Mouse (Mus musculus) intestine, postnatal 0 days (tissue): ENCODE results near the gene Prr15l. TPM values are rescaled to one million over a fixed set of nuclear protein-coding genes. Genes with fewer than 3 reads are reported as not detected.
A peak's percentile ranks its signal among the peaks of the same experiment; 100 is the strongest.

ENCODE experiments used
- ATAC-seq: fragments of 200-750 bp; cut with Nextera tagmentation; 2 replicates; pipeline ENCODE4 v1.8.0; 2017; ENCODE audit warnings: mild to moderate bottlenecking, moderate TSS enrichment, moderate library complexity
- H3K27ac ChIP-seq: fragments of 300-500 bp; sonication (generic); 2 replicates; pipeline ENCODE4 v1.5.1; 2014; ENCODE audit warnings: mild to moderate bottlenecking, low read depth, low read length, moderate library complexity
- H3K27me3 ChIP-seq: fragments of 300-500 bp; sonication (generic); replicated peaks from 2 replicates; pipeline ENCODE4 v1.6.1; 2014; ENCODE audit warnings: low read length, mixed read lengths; ENCODE audit not compliant: control insufficient read depth, insufficient read depth
- H3K36me3 ChIP-seq: fragments of 300-500 bp; sonication (generic); 2 replicates; pipeline ENCODE4 v1.6.1; 2014; ENCODE audit warnings: mild to moderate bottlenecking, moderate library complexity; ENCODE audit not compliant: control insufficient read depth, insufficient read depth
- H3K4me1 ChIP-seq: fragments of 300-500 bp; sonication (generic); replicated peaks from 2 replicates; pipeline ENCODE4 v1.6.1; 2014; ENCODE audit warnings: antibody characterized with exemption, low read length, mixed read lengths; ENCODE audit not compliant: control insufficient read depth, insufficient read depth
- H3K4me2 ChIP-seq: fragments of 300-500 bp; sonication (generic); replicated peaks from 2 replicates; pipeline ENCODE4 v1.6.1; 2014; ENCODE audit warnings: low read depth, mild to moderate bottlenecking, moderate library complexity
- H3K4me3 ChIP-seq: fragments of 300-500 bp; sonication (generic); 2 replicates; pipeline ENCODE4 v1.5.1; 2014; ENCODE audit warnings: low read depth, low read length
- H3K9ac ChIP-seq: fragments of 300-500 bp; sonication (generic); 2 replicates; pipeline ENCODE4 v1.6.1; 2014; ENCODE audit warnings: mild to moderate bottlenecking, low read depth, low read length
- H3K9me3 ChIP-seq: fragments of 300-500 bp; sonication (generic); 2 replicates; pipeline ENCODE4 v1.6.1; 2016; ENCODE audit warnings: mixed run types; ENCODE audit not compliant: control insufficient read depth
- CTCF ChIP-seq: sonication (generic); IDR thresholded peaks from 2 replicates; pipeline ENCODE4 v1.5.1; 2016; ENCODE audit warnings: low read depth, mild to moderate bottlenecking, control low read depth, antibody characterized with exemption, moderate library complexity
- WGBS: fragments of 180-500 bp; shearing (Covaris S2); extraction: QIAGEN DNeasy Blood & Tissue Kit; methylation state at CpG from one replicate; pipeline ENCODE4 v1.1.7; 2014; 5-methylcytosine and 5-hydroxymethylcytosine counted together
- polyA plus RNA-seq: library from polyadenylated mRNA; unstranded; fragments of >200 nt; fragmentation: Nextera tagmentation; extraction: Ambion mirVana; gene quantifications from 2 replicates; pipeline ENCODE4 v1.2.1, GENCODE M21; 2015

Prr15l gene
- polyA plus RNA-seq, 1 experiment from 2014 or later: 138 TPM

GRCm38 (mm10) chr11:96916044-96916884 is 11.6 kb upstream of the Prr15l start, which contains the start of gene Cdk5rap3:
Gene Cdk5rap3, minus strand, starts transcription at chr11:96916496.
- Histone ChIP-seq H3K9ac (peak within 1 kb of the TSS; percentile 51), H3K27me3 (no peaks in the 10 kb centered on the region), H3K4me2 (peak within 1 kb of the TSS; percentile 86), H3K4me1 (no peaks in the 10 kb centered on the region), H3K9me3 (no peaks in the 10 kb centered on the region), H3K27ac (peak within 1 kb of the TSS; percentile 79), H3K4me3 (peak within 1 kb of the TSS; percentile 62), H3K36me3 (peaks cover 10% of the 10 kb centered on the region; the same call in 1 of the 2 replicates)
- peak; percentile 93 for ATAC-seq
- WGBS: under 1% methylated on average over 55 of the region's 55 CpGs
- TF ChIP-seq CTCF: peak; percentile 94

DNA sequence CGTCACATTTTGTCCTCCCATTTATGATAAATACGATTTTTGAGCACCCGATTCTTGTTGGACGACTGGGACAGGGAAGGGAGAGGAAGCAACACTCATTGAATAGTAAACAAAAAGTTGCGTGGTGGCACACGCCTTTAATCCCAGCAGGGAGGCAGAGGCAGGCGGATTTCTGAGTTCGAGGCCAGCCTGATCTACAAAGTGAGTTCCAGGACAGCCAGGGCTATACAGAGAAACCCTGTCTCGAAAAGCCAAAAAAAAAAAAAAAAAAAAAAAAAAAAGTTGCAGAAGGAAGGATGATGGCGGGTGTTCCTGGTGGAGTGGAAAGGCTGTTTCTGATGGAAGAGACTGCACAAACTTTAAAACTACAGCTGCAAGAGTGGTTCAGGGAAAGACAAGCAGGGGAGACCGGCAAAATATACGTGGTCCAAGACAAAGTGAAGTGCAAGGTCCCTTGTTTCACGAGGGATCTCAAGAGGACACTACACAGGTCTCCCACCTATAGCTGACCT is 11.0 kb upstream of the Prr15l start:
- H3K9me3 ChIP-seq: no peaks in the 10 kb centered on the region
- H3K4me3 ChIP-seq: peak overlapping the region; percentile 24; the same call in 1 of the 2 replicates
- no peaks in the 10 kb centered on the region for H3K27me3 ChIP-seq
- TF ChIP-seq CTCF: no peak
- H3K4me1 ChIP-seq: no peaks in the 10 kb centered on the region
- peaks cover 3% of the 10 kb centered on the region; the same call in 1 of the 2 replicates for H3K36me3 ChIP-seq
- peak overlapping the region; percentile 42 for H3K4me2 ChIP-seq
- peak overlapping the region; percentile 60; the same call in 1 of the 2 replicates for H3K27ac ChIP-seq
- peak; percentile 3; the same call in 1 of the 2 replicates for ATAC-seq
- 25% methylated on average over 12 of the region's 13 CpGs for WGBS
- H3K9ac ChIP-seq: no peak overlapping the region

GRCm38 (mm10) chr11:96917415-96917814 is 10.5 kb upstream of the Prr15l start:
- Histone ChIP-seq H3K27ac (peak overlapping the region; percentile 60; the same call in 1 of the 2 replicates), H3K4me3 (no peak overlapping the region), H3K4me2 (no peak overlapping the region), H3K4me1 (no peaks in the 10 kb centered on the region), H3K9me3 (no peaks in the 10 kb centered on the region), H3K27me3 (no peaks in the 10 kb centered on the region), H3K9ac (no peak overlapping the region), H3K36me3 (no peaks in the 10 kb centered on the region)
- 0 out of 2 replicates have a peak, but pooled peaks have one; percentile 7 for ATAC-seq
- no peak for TF ChIP-seq CTCF
- 42% methylated on average over 6 of the region's 6 CpGs for WGBS

DNA sequence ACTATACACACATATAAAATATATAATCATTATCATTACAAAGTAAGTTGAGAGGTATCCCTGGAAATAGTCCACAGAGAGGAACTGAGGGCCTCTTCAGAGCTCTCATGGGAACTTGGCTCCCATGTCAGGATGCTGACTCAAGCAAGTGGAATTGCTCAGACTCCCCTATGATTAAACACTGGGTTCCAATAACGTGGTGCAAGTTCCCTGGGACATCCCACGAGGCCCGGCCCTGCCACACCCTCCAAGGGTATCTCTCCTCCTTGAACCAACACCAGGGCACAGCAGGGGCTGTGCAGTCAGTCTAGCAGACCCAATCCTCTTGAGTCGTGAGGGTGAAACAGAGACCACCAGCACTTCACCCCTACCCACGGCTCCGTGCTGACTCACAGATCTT is 8.9 kb upstream of the Prr15l start:
- H3K9ac ChIP-seq: no peak overlapping the region
- H3K4me1 ChIP-seq: no peaks in the 10 kb centered on the region
- no peak for ATAC-seq
- TF ChIP-seq CTCF: no peak
- no peaks in the 10 kb centered on the region for H3K9me3 ChIP-seq
- H3K27me3 ChIP-seq: no peaks in the 10 kb centered on the region
- no peak overlapping the region for H3K27ac ChIP-seq
- H3K36me3 ChIP-seq: no peaks in the 10 kb centered on the region
- 39% methylated on average over 6 of the region's 6 CpGs for WGBS
- no peak overlapping the region for H3K4me2 ChIP-seq
- H3K4me3 ChIP-seq: no peak overlapping the region

DNA sequence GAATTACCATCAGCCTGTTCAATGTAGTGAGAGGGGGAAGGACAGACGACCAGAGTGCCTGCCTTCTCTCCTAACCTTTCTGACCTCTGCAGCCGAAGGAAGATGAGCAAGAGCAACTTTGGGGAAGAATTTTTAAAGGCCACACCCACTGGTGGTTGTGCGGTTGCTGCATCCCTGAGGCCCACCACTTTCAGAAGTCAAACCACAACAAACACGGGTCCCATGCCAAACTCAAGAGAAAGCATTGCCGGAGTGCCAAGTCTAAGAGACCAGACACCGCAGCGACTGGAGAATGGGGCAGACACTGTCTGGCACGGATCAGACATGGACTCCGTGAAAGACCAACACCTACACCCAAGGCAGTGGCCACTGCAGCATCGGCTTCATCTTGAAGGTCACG is 3.0 kb upstream of the Prr15l start:
- Histone ChIP-seq H3K36me3 (no peaks in the 10 kb centered on the region), H3K9me3 (no peaks in the 10 kb centered on the region), H3K4me2 (no peak overlapping the region), H3K9ac (no peak overlapping the region), H3K27ac (peak overlapping the region; percentile 94; the same call in 1 of the 2 replicates), H3K4me1 (0 out of 2 replicates have a peak, but pooled peaks cover 5% of the 10 kb centered on the region), H3K4me3 (no peak overlapping the region), H3K27me3 (no peaks in the 10 kb centered on the region)
- no peak for TF ChIP-seq CTCF
- 73% methylated on average over 11 of the region's 11 CpGs for WGBS
- ATAC-seq: no peak

GRCm38 (mm10) chr11:96925469-96926148 is 2.3 kb upstream of the Prr15l start:
- H3K27me3 ChIP-seq: no peaks in the 10 kb centered on the region
- H3K9me3 ChIP-seq: no peaks in the 10 kb centered on the region
- peak; percentile 74 for ATAC-seq
- H3K4me1 ChIP-seq: 0 out of 2 replicates have a peak, but pooled peaks cover 5% of the 10 kb centered on the region
- H3K4me3 ChIP-seq: no peak overlapping the region
- H3K36me3 ChIP-seq: no peaks in the 10 kb centered on the region
- WGBS: 45% methylated on average over 12 of the region's 12 CpGs
- H3K27ac ChIP-seq: peak overlapping the region; percentile 94
- no peak overlapping the region for H3K9ac ChIP-seq
- no peak for TF ChIP-seq CTCF
- H3K4me2 ChIP-seq: no peak overlapping the region
